Mouse (Mus musculus): ENCODE measurements around the gene Sart3.

DNA sequence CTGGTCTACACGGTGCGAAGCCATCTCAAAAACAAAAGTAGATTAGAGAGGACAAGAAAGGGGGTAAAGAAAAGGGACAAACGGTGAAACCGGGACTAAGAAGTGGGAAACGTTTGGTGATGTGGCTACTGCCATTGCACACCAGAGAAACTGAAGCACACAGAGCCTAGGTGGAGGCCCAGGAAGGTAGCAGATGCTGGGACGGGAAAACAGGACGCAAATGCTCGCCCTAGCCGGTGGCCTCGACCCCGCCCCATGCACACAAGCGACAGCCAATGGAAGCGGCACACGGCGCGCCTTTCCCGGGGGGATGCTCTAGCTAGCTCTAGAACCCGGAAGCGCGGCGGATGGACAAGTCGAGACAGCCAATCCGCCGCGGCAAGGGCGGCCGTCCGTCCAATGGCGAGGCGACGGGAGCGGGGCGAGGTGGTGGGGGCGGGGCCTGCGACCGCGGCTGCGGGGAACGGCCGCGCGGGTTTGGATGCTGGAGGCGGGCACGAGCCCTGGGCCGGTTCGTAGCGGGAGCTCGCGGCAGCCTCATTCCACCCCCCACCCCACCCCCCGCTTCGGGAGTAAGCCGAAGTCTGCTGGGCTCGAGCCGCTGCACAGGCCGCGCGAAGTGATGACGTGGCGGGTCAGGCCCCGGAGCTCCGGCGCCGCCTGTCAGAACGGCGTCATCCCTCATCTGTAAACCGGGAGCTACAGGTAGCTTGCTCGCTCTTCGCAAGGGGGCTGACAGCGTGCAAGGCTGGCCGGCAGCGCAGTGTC lies 36.8 kb downstream of the Sart3 start, which contains the start of gene Ficd:
- TF ChIP-seq ZNF384 (IDR thresholded peaks at IDR 0.05; ENCODE audit: low read depth, low read length) (no peak), ZC3H11A (IDR thresholded peaks at IDR 0.05; ENCODE audit: borderline replicate concordance, low read depth, low read length) (0 out of 2 replicates have a peak, but pooled peaks have one; percentile 2), HCFC1 (IDR thresholded peaks at IDR 0.05; ENCODE audit: borderline replicate concordance, insufficient read depth, low read length) (peak; percentile 74), MAFK (IDR thresholded peaks at IDR 0.05; ENCODE audit: insufficient read depth, low read depth, low read length) (no peak)

Measured in ES-E14 (cell line).